Mouse (Mus musculus): ENCODE measurements at regions not wholly inside any gene's neighbourhood (a gene's known extent, or its start where the extent isn't known, plus 50 kb on each side); places are given as distances from the start of the nearest gene placed in this dataset.

- 52% methylated on average over 2 of the region's 2 CpGs for WGBS
- Histone ChIP-seq H3K4me2 (no peak overlapping the region), H3K27me3 (replicated peaks; ENCODE audit: control insufficient read depth, insufficient read depth, low read length) (no peaks in the 10 kb centered on the region), H3K4me3 (ENCODE audit: low read depth, low read length) (no peak overlapping the region), H3K36me3 (ENCODE audit: control insufficient read depth, insufficient read depth, low read length) (no peaks in the 10 kb centered on the region), H3K4me1 (replicated peaks; ENCODE audit: control insufficient read depth, insufficient read depth, low read length) (no peaks in the 10 kb centered on the region), H3K9ac (ENCODE audit: low read depth, low read length) (no peak overlapping the region), H3K27ac (ENCODE audit: low read depth, low read length) (no peak overlapping the region), H3K9me3 (ENCODE audit: control insufficient read depth, low read length) (no peaks in the 10 kb centered on the region)
- DNase-seq (ENCODE audit: low spot score) (no peak), ATAC-seq (replicated peaks; ENCODE audit: low FRiP score) (no peak)
These were observed 59.2 kb downstream of the Csl start for GRCm38 (mm10) chr10:99700052-99700777.

All from liver, embryonic 11.5 days (tissue).